Mouse (Mus musculus) liver, postnatal 0 days (tissue): ENCODE data around the gene Cfap99. TPM values are rescaled to one million over a fixed set of nuclear protein-coding genes. Genes with fewer than 3 reads are reported as not detected.

ENCODE experiments used
- ATAC-seq: fragments of 200-750 bp; cut with Nextera tagmentation; 2 replicates; pipeline ENCODE4 v1.8.0; 2017; ENCODE audit warnings: mild to moderate bottlenecking, moderate library complexity
- DNase-seq: peaks from one replicate; pipeline ENCODE4 v3.0.0-alpha.2; 2016
- H3K27ac ChIP-seq: fragments of 300-500 bp; sonication (generic); 2 replicates; pipeline ENCODE4 v1.5.1; 2014; ENCODE audit warnings: antibody characterized with exemption, moderate library complexity, mild to moderate bottlenecking, low read depth
- H3K27me3 ChIP-seq: fragments of 300-500 bp; sonication (generic); 2 replicates; pipeline ENCODE4 v1.6.1; 2014; ENCODE audit warnings: low read length, control low read depth, mixed read lengths; ENCODE audit not compliant: insufficient read depth
- H3K36me3 ChIP-seq: fragments of 300-500 bp; sonication (generic); replicated peaks from 2 replicates; pipeline ENCODE4 v1.6.1; 2014; ENCODE audit warnings: mild to moderate bottlenecking, control low read depth, low read length, moderate library complexity, mixed read lengths; ENCODE audit not compliant: insufficient read depth
- H3K4me1 ChIP-seq: fragments of 300-500 bp; sonication (generic); 2 replicates; pipeline ENCODE4 v1.6.1; 2014; ENCODE audit warnings: antibody characterized with exemption, mild to moderate bottlenecking, control low read depth; ENCODE audit not compliant: insufficient read depth
- H3K4me2 ChIP-seq: fragments of 300-500 bp; sonication (generic); 2 replicates; pipeline ENCODE4 v1.6.1; 2014; ENCODE audit warnings: low read depth, mild to moderate bottlenecking, low read length, moderate library complexity, mixed read lengths
- H3K4me3 ChIP-seq: fragments of 300-500 bp; sonication (generic); 2 replicates; pipeline ENCODE4 v1.5.1; 2014; ENCODE audit warnings: low read depth, low read length
- H3K9ac ChIP-seq: fragments of 300-500 bp; sonication (generic); replicated peaks from 2 replicates; pipeline ENCODE4 v1.6.1; 2014; ENCODE audit warnings: mild to moderate bottlenecking, moderate library complexity
- H3K9me3 ChIP-seq: fragments of 300-500 bp; sonication (generic); 2 replicates; pipeline ENCODE4 v1.6.1; 2016; ENCODE audit warnings: mild to moderate bottlenecking, control low read depth, low read length, mixed read lengths
- CTCF ChIP-seq: sonication (generic); IDR thresholded peaks from 2 replicates; pipeline ENCODE4 v1.5.1; 2016; ENCODE audit warnings: antibody characterized with exemption, low read depth
- EP300 ChIP-seq: IDR thresholded peaks from 2 replicates; pipeline ENCODE4 v1.6.1; 2016; ENCODE audit warnings: antibody characterized with exemption, low read depth, mild to moderate bottlenecking
- WGBS: fragments of 180-500 bp; shearing (Covaris S2); extraction: QIAGEN DNeasy Blood & Tissue Kit; methylation state at CpG from one replicate; pipeline ENCODE4 v1.1.7; 2014; ENCODE audit not compliant: insufficient replicate concordance; 5-methylcytosine and 5-hydroxymethylcytosine counted together
- polyA plus RNA-seq: library from polyadenylated mRNA; unstranded; fragments of >200 nt; fragmentation: Nextera tagmentation; extraction: Ambion mirVana; gene quantifications from 2 replicates; pipeline ENCODE4 v1.2.1, GENCODE M21; 2015

Gene Cfap99
- polyA plus RNA-seq, 1 experiment from 2014 or later, result not detected

DNA sequence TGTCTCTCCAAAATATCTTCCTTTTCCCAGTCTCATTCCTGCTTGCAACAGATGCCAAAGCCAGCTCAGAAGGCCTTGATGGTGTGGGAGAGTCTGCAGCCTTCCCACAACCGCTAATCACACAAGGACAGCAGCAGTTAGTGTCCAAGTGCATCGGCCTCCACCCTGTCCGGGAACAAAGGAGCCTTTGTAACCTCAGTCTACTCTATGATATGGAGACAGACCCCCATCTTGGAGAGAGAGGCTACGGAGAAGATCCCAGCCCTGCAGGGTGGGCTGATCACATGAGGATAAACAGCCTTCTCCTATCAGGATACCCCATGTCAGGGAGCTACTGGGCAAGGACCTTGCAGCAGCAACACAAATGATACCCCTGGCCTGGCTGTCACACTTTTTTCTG is 36.6 kb upstream of the Cfap99 start:
- H3K27me3 ChIP-seq, result no peaks in the 10 kb centered on the region
- H3K4me2 ChIP-seq, result no peak overlapping the region
- ATAC-seq (no peak), DNase-seq (no peak)
- no peak overlapping the region for H3K4me3 ChIP-seq
- no peaks in the 10 kb centered on the region for H3K9me3 ChIP-seq
- H3K9ac ChIP-seq, result no peak overlapping the region
- TF ChIP-seq EP300 (no peak), CTCF (no peak)
- no peaks in the 10 kb centered on the region for H3K4me1 ChIP-seq
- no peak overlapping the region for H3K27ac ChIP-seq
- no peaks in the 10 kb centered on the region for H3K36me3 ChIP-seq
- WGBS, result 71% methylated on average over 4 of the region's 4 CpGs

DNA sequence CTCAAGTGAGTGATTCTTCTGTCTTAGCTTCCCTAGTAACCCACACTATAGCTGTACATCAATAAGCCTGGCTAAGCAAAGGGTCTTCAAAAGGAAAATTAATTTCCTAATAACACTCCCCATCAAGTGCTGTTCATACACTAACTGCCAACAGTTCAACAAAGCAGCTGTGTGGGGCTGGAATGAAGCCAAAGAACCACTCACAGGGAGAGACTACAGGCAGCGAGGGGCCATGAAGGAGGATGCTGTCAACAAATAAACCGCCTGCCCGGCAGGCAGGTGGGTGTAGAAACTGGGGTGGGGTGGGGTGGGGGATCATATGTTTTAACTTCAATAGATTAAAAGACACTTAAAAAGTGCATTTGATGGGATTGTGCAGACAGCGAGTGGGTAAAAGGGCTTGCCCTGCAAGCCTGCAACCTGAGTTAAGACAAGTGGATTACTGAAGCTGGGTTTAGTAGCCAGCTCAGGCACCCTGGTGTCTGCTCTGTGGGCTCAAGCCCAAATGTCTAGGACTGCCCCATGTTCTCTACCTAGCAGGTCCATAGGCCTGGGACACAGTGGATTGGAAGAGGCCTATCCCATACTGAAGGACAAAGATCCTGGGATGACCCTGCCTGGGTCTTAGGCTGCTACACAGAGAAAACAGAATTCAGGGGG is 36.0 kb upstream of the Cfap99 start:
- TF ChIP-seq CTCF, result no peak
- TF ChIP-seq EP300, result no peak
- no peaks in the 10 kb centered on the region for H3K4me1 ChIP-seq
- DNase-seq (no peak), ATAC-seq (no peak)
- no peaks in the 10 kb centered on the region for H3K36me3 ChIP-seq
- H3K4me3 ChIP-seq, result no peak overlapping the region
- no peak overlapping the region for H3K27ac ChIP-seq
- H3K4me2 ChIP-seq, result no peak overlapping the region
- H3K9me3 ChIP-seq, result no peaks in the 10 kb centered on the region
- H3K27me3 ChIP-seq, result no peaks in the 10 kb centered on the region
- WGBS, result 61% methylated on average over 4 of the region's 4 CpGs
- no peak overlapping the region for H3K9ac ChIP-seq

DNA sequence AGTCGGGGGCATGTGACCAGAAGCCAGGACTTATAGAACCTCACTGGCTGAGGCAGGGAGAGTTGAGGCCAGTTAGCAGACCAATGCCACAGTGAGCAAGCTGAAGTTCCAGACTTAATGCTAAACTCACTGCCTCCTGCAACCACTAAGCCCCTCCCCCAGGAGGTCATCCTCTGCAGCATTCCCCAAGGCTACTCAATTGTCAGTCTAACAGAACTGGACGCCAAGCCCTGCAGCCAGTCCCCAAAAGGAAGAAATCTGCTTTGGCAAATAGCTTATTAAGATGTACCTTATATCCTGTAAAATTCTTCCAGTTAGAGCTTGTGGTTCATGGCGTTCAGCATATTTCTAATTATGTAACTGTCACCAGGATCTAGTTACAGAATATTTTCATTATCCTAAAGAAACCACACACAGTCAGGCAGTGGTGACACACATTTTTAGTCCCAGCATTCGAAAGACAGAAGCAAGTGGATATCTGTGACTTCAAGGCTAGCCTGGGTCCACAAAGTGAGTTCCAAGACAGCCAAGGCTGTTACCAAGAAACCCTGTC is 35.4 kb upstream of the Cfap99 start:
- H3K9me3 ChIP-seq, result no peaks in the 10 kb centered on the region
- H3K4me3 ChIP-seq, result no peak overlapping the region
- H3K9ac ChIP-seq, result no peak overlapping the region
- H3K27me3 ChIP-seq, result no peaks in the 10 kb centered on the region
- WGBS, result 59% methylated on average over 4 of the region's 4 CpGs
- H3K4me1 ChIP-seq, result no peaks in the 10 kb centered on the region
- no peaks in the 10 kb centered on the region for H3K36me3 ChIP-seq
- H3K4me2 ChIP-seq, result no peak overlapping the region
- no peak overlapping the region for H3K27ac ChIP-seq
- DNase-seq, result no peak
- ATAC-seq, result no peak
- TF ChIP-seq CTCF (no peak), EP300 (no peak)

DNA sequence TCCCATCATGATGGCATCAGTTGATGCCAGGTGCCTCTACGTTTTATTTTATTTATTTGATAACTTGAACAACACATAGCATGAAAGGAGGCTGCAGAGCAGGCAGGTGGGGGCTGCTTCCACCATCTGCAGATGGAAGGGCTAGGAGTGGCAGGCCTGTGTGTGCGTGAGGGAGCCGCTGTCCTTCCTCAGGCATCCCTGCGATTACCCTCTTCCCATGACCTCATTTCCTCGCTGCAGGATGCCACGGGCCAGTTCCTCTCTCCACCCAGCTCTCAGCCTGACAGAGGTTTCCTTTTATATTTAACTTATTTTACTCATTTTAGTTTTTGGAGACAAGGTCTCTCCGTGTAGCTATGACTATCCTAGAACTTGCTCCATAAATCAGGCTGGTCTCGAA is 34.1 kb upstream of the Cfap99 start:
- no peak for DNase-seq
- Histone ChIP-seq H3K4me2 (no peak overlapping the region), H3K27ac (no peak overlapping the region), H3K9me3 (no peaks in the 10 kb centered on the region), H3K4me1 (no peaks in the 10 kb centered on the region), H3K36me3 (no peaks in the 10 kb centered on the region), H3K9ac (no peak overlapping the region), H3K4me3 (no peak overlapping the region), H3K27me3 (no peaks in the 10 kb centered on the region)
- 53% methylated on average over 8 of the region's 8 CpGs for WGBS
- TF ChIP-seq CTCF, result no peak
- TF ChIP-seq EP300, result no peak
- no peak for ATAC-seq

DNA sequence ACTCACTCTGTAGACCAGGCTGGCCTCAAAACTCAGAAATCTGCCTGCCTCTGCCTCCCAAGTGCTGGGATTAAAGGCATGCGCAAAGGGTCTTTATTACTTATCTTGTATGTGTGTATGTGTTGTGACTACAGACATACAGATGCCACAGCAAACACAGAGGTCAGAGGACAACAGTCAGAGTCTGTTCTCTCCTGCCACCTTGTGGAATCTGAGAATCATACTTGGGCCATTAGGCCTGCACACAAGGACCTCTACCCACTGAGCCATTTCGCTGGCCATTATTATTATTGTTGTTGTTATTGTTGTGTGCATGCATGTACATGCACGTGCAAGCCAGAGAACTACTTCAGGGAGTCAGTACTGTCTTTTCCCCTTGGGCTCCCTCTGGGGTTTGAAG is 33.2 kb upstream of the Cfap99 start:
- no peak for DNase-seq
- WGBS, result 75% methylated on average over 3 of the region's 3 CpGs

DNA sequence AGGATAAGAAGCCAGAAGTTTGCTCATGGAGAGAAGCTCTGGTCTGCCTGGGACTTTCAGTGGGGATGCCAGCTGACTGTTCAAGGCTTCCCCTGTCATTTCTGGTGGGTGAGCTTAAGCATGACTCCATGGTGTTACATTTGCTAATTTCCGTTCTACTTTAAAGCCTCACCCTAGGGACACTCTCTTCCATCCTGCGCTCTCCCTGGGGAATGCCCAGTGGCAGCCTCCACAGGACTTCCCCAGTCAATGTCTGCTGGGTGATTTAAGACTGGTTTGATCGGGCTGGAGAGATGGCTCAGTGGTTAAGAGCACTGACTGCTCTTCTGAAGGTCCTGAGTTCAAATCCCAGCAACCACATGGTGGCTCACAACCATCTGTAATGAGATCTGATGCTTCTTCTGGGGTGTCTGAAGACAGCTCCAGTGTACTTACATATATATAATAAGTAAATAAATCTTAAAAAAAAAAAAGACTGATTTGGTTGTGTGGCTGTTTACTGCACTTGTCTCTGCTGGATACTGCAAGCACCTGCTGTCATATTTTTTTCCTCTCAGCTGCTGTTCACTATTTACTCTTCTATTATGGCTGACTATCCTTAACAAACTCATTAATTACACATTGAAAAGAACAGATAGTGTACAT is 29.1 kb upstream of the Cfap99 start:
- TF ChIP-seq CTCF (no peak), EP300 (no peak)
- no peak overlapping the region for H3K27ac ChIP-seq
- no peak overlapping the region for H3K4me3 ChIP-seq
- no peaks in the 10 kb centered on the region for H3K9me3 ChIP-seq
- H3K9ac ChIP-seq, result no peak overlapping the region
- H3K4me1 ChIP-seq, result no peaks in the 10 kb centered on the region
- no peaks in the 10 kb centered on the region for H3K36me3 ChIP-seq
- ATAC-seq (no peak), DNase-seq (peak; percentile 27)
- WGBS, result 68% methylated on average over 3 of the region's 3 CpGs
- H3K27me3 ChIP-seq, result no peaks in the 10 kb centered on the region
- H3K4me2 ChIP-seq, result no peak overlapping the region

More for the DNA sequence above, 33.2 kb upstream of the Cfap99 start:
- H3K4me2 ChIP-seq, result no peak overlapping the region
- H3K27me3 ChIP-seq, result no peaks in the 10 kb centered on the region
- no peak overlapping the region for H3K27ac ChIP-seq
- H3K4me3 ChIP-seq, result no peak overlapping the region
- H3K36me3 ChIP-seq, result no peaks in the 10 kb centered on the region
- H3K4me1 ChIP-seq, result no peaks in the 10 kb centered on the region
- no peaks in the 10 kb centered on the region for H3K9me3 ChIP-seq
- TF ChIP-seq EP300 (no peak), CTCF (peak; percentile 62)
- no peak overlapping the region for H3K9ac ChIP-seq
- ATAC-seq, result no peak

DNA sequence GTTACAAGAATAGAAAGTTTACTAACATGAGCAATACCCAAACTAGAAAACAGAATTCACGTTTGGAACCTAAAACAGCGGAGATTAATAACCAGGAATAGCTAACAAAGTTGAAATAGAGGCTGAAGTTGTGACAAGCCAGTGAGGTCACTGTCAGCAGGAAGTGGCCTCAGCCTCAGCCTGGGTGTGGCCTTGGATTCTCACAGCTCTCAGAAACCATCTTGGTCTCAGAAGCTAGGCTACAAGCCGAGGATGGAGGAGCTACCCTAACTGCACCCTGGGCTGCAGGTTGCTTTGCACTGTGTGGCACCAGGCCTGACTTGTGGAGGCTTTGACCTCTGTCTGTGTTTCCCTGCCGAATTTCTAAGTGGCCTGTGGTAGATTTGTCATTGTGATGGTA is 22.3 kb upstream of the Cfap99 start:
- H3K4me2 ChIP-seq, result no peak overlapping the region
- H3K4me1 ChIP-seq, result no peaks in the 10 kb centered on the region
- no peaks in the 10 kb centered on the region for H3K36me3 ChIP-seq
- H3K27ac ChIP-seq, result no peak overlapping the region
- no peak overlapping the region for H3K4me3 ChIP-seq
- 53% methylated on average over 4 of the region's 4 CpGs for WGBS
- DNase-seq (no peak), ATAC-seq (no peak)
- TF ChIP-seq EP300 (no peak), CTCF (no peak)
- no peak overlapping the region for H3K9ac ChIP-seq
- no peaks in the 10 kb centered on the region for H3K27me3 ChIP-seq
- H3K9me3 ChIP-seq, result no peaks in the 10 kb centered on the region
